Mouse (Mus musculus): ENCODE measurements around the gene Ankra2. TPM values are rescaled to one million over a fixed set of nuclear protein-coding genes. Genes with fewer than 3 reads are reported as not detected.

Ankra2 gene
- 73.4 and 79.1 TPM in 2 replicates for polyA plus RNA-seq (2014; fragmentation: Nextera tagmentation; extraction: Ambion mirVana)

DNA sequence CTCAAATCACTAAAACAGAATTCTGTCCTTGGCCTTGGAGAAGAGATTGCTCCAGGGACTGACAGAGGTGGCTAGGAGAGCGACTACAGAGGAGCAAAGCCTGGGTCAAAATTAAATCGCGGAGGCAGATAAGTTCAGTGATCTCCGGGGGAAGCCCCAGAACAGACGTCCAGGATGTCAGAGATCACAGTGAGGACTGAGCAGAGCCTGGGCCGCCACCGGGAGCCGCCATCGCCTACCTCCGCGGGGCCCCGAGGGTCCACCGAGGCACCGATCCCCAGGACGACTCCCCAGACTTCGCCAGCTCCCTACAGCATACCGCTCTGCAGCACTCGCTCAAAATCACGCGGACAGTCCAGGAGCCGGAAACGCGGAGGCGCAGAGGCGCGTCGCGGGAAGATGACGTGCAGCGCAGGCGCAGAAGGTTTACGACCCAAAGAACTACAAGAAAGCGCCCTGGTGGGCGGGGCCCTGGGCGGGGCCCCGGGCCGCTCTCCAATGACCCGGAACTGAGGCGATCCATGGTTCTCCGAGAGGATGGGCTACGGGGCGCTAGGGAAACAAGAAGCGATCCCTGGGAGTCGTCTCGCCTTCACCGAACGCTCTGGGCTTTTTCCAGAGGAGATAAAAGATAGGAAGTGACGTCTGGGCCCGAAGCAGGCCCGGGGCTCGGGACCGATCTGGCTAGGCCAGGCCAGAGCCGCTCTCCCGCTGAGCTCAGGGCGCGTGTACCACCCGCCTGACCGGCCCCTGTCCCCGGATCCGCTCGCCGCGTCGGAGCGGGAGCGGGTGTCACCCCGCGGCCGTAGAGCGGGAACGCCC, at the start of gene Ankra2, which contains the start of gene Utp15:
Gene Ankra2 (plus strand): TSS at position 439 of the 822 bp plus-strand sequence.
Gene Utp15 (minus strand): TSS at position 406 of the 822 bp plus-strand sequence.
- Histone ChIP-seq H3K9ac (ENCODE audit: low read length) (peak within 1 kb of the TSS; percentile 88), H3K4me1 (ENCODE audit: control insufficient read depth, insufficient read depth, low read length) (peaks cover 14% of the 10 kb centered on the region), H3K36me3 (ENCODE audit: control insufficient read depth, insufficient read depth, low read length) (peaks cover 23% of the 10 kb centered on the region), H3K9me3 (replicated peaks; ENCODE audit: control insufficient read depth, low read length) (no peaks in the 10 kb centered on the region), H3K27ac (ENCODE audit: low read depth, low read length) (peak within 1 kb of the TSS; percentile 93), H3K4me2 (ENCODE audit: low read length) (peak within 1 kb of the TSS; percentile 70), H3K4me3 (ENCODE audit: low read depth, low read length) (peak within 1 kb of the TSS; percentile 73), H3K27me3 (replicated peaks; ENCODE audit: control insufficient read depth, insufficient read depth, low read length) (no peaks in the 10 kb centered on the region)
- peak; percentile 99 for ATAC-seq
- 0% methylated on average over 71 of the region's 71 CpGs for WGBS
- DNase-seq (ENCODE audit: low spot score) = peak; percentile 99

DNA sequence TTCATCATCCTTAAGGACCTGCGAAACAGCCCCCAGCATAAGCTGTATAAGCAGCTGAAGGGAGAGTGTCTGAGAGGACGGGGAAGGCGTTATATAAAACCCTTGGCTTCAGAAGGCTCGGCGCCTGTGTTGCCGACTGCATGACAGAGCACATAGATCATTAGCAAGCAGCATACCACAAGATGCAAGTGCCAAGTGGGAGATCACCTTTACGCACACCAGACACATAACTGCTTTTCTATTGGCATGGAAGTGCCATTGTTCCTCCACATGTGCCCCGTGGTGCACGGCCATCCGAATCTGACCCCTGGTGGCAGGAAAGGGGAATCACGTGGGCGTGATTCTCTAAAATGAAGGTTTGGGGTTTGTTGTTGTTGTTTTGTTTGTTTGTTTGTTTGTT, 40.0 kb upstream of the Ankra2 start:
- H3K9ac ChIP-seq (ENCODE audit: low read length) = no peak overlapping the region

DNA sequence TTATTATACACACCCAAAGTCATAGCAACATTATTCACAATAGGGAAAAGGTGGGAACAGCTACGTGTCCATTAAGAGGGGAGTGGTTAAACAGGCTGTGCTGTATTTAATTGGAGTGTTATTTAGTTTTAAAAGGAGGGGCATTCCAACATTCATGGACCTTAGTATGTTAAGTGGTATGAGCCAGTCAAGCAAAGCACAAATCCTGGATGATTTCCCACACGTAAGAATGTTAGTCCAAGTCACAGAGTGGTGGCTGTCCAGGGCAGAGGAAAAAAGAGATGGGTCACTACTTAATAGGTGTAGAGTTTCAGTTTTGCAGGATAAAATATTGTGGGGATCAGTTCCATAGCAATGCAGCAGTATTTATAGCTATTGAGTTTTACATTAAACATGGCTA, 36.6 kb upstream of the Ankra2 start:
- Histone ChIP-seq H3K4me2 (ENCODE audit: low read length) (no peak overlapping the region), H3K27ac (ENCODE audit: low read depth, low read length) (no peak overlapping the region), H3K9me3 (replicated peaks; ENCODE audit: control insufficient read depth, low read length) (no peaks in the 10 kb centered on the region), H3K36me3 (ENCODE audit: control insufficient read depth, insufficient read depth, low read length) (no peaks in the 10 kb centered on the region), H3K4me3 (ENCODE audit: low read depth, low read length) (no peak overlapping the region), H3K9ac (ENCODE audit: low read length) (no peak overlapping the region), H3K27me3 (replicated peaks; ENCODE audit: control insufficient read depth, insufficient read depth, low read length) (no peaks in the 10 kb centered on the region), H3K4me1 (ENCODE audit: control insufficient read depth, insufficient read depth, low read length) (no peaks in the 10 kb centered on the region)
- ATAC-seq (no peak), DNase-seq (ENCODE audit: low spot score) (no peak)
- WGBS = 67% methylated on average over 2 of the region's 2 CpGs

More for the DNA sequence above, 40.0 kb upstream of the Ankra2 start:
- DNase-seq (ENCODE audit: low spot score) (peak; percentile 68), ATAC-seq (peak; percentile 67; the same call in 1 of the 2 replicates)
- no peak overlapping the region for H3K4me3 ChIP-seq (ENCODE audit: low read depth, low read length)
- H3K27ac ChIP-seq (ENCODE audit: low read depth, low read length) = no peak overlapping the region
- peak overlapping the region; percentile 21; the same call in 1 of the 2 replicates for H3K4me2 ChIP-seq (ENCODE audit: low read length)
- H3K4me1 ChIP-seq (ENCODE audit: control insufficient read depth, insufficient read depth, low read length) = no peaks in the 10 kb centered on the region
- H3K27me3 ChIP-seq (replicated peaks; ENCODE audit: control insufficient read depth, insufficient read depth, low read length) = no peaks in the 10 kb centered on the region
- H3K36me3 ChIP-seq (ENCODE audit: control insufficient read depth, insufficient read depth, low read length) = no peaks in the 10 kb centered on the region
- no peaks in the 10 kb centered on the region for H3K9me3 ChIP-seq (replicated peaks; ENCODE audit: control insufficient read depth, low read length)
- 32% methylated on average over 12 of the region's 12 CpGs for WGBS

DNA sequence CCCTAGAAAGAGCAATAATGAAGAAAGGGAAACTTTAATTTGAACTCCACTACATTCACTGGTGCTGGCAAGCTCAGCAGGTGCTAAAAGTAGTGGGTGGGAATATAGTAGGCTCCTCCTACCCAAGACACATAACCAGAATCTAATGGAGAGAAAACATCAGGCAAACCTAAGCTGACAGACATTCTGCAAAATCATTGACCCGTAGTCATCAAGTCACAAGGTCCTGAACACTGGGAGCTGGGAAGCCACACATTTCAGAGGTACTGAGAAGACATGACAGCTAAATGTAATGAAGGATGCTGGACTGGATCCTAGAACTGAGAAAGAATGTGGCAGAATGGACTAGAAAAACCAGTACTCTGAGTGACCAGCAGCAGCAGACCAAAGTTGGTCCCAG, 32.4 kb upstream of the Ankra2 start:
- Histone ChIP-seq H3K4me2 (ENCODE audit: low read length) (no peak overlapping the region), H3K9me3 (replicated peaks; ENCODE audit: control insufficient read depth, low read length) (no peaks in the 10 kb centered on the region), H3K4me3 (ENCODE audit: low read depth, low read length) (no peak overlapping the region), H3K27me3 (replicated peaks; ENCODE audit: control insufficient read depth, insufficient read depth, low read length) (no peaks in the 10 kb centered on the region), H3K9ac (ENCODE audit: low read length) (no peak overlapping the region), H3K27ac (ENCODE audit: low read depth, low read length) (no peak overlapping the region), H3K4me1 (ENCODE audit: control insufficient read depth, insufficient read depth, low read length) (no peaks in the 10 kb centered on the region), H3K36me3 (ENCODE audit: control insufficient read depth, insufficient read depth, low read length) (no peaks in the 10 kb centered on the region)
- 86% methylated on average over 1 of the region's 1 CpGs for WGBS
- no peak for DNase-seq (ENCODE audit: low spot score)
- ATAC-seq = no peak

DNA sequence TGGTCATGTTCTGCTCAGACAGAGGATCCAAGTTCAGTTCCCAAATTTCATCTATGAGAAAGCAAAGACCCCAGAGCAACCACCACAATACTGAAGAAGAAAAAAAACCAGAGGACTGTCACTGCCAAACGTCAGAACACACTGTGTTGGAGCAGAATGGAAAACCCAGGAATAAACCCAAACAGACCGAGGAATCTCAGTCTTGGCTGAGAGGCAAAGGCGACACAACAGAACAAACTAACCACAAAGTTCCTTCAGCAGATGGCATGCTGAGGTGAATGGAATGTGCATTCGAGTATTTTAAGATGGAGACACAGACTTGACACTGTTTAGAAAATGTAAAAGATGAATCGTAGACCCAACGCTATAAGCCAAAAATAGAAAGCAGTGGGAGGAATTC, 27.4 kb upstream of the Ankra2 start:
- Histone ChIP-seq H3K36me3 (ENCODE audit: control insufficient read depth, insufficient read depth, low read length) (no peaks in the 10 kb centered on the region), H3K27ac (ENCODE audit: low read depth, low read length) (no peak overlapping the region), H3K4me2 (ENCODE audit: low read length) (no peak overlapping the region), H3K4me1 (ENCODE audit: control insufficient read depth, insufficient read depth, low read length) (no peaks in the 10 kb centered on the region), H3K4me3 (ENCODE audit: low read depth, low read length) (no peak overlapping the region), H3K27me3 (replicated peaks; ENCODE audit: control insufficient read depth, insufficient read depth, low read length) (no peaks in the 10 kb centered on the region), H3K9ac (ENCODE audit: low read length) (no peak overlapping the region), H3K9me3 (replicated peaks; ENCODE audit: control insufficient read depth, low read length) (no peaks in the 10 kb centered on the region)
- ATAC-seq = no peak
- 79% methylated on average over 6 of the region's 6 CpGs for WGBS
- no peak for DNase-seq (ENCODE audit: low spot score)

DNA sequence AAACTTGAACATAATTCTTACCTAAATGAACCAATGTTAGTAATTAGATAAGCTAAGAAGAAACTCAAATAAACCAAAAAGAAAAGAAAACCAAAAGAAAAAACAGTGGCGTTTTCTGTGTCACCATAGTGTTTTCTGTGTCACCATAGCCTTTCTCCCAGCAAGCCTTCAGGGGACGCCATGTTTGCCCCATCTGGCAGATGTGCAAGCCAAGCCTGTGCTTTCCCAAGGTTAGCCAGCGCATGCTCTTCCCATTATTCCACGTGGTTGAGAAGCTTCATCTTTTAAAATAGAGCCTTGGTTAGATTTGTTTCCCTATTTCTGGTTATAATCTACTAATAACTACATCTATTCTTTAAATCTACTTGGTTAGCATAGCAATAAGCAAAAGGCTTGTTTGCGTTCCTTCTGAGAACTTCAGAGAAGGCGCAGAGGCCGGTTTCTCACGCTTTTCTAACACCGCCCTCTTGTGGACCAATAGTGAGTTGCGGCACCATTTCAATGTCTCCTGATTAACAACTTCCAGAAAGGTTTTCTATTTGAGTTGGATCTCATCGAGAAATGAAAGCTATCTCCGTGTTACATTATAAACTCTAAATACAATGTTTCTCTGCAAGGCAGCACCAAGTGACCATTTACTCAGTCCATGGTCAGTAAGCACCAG, 22.8 kb upstream of the Ankra2 start:
- Histone ChIP-seq H3K27me3 (replicated peaks; ENCODE audit: control insufficient read depth, insufficient read depth, low read length) (no peaks in the 10 kb centered on the region), H3K9me3 (replicated peaks; ENCODE audit: control insufficient read depth, low read length) (no peaks in the 10 kb centered on the region), H3K4me1 (ENCODE audit: control insufficient read depth, insufficient read depth, low read length) (peaks cover 4% of the 10 kb centered on the region; the same call in 1 of the 2 replicates), H3K27ac (ENCODE audit: low read depth, low read length) (no peak overlapping the region), H3K36me3 (ENCODE audit: control insufficient read depth, insufficient read depth, low read length) (no peaks in the 10 kb centered on the region), H3K9ac (ENCODE audit: low read length) (no peak overlapping the region), H3K4me3 (ENCODE audit: low read depth, low read length) (no peak overlapping the region), H3K4me2 (ENCODE audit: low read length) (no peak overlapping the region)
- WGBS = 18% methylated on average over 12 of the region's 12 CpGs
- DNase-seq (ENCODE audit: low spot score) = peak; percentile 83
- ATAC-seq = no peak

DNA sequence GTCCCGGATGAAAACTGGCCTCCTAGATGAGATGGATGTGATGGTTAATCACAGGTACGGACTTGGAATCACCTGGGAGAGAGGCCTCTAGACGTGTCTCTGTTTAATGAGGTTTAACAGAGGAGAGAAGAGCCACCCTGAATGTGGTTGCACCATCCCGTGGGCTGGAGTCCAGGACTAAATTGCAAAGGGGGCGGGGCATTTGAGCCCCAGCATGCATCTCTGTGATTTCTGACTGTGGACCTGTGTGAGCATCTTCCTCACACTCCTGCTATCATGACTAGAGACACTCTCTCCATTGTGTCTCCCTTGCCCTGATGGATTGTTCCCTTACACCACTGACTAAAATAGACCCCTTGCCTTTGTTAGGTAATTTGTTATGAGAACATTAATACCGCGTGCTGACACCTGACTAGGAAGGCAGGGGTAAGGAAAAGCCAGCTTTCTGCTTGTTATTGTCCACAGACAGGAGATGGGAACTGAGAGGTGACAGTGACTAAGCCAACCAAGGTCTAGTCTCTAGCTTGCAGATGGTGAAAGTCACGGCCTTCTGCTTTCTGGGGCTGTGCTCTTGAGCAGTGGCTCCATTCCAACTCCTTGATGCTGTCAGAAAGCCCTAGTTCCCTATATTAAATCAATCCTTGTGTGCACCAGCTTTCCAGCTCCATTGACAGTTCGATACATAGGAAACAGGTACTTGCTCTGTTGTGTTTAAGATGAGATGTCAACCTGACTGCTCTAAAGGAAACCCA, 21.2 kb upstream of the Ankra2 start:
- ATAC-seq = no peak
- Histone ChIP-seq H3K27ac (ENCODE audit: low read depth, low read length) (no peak overlapping the region), H3K9ac (ENCODE audit: low read length) (no peak overlapping the region), H3K9me3 (replicated peaks; ENCODE audit: control insufficient read depth, low read length) (no peaks in the 10 kb centered on the region), H3K27me3 (replicated peaks; ENCODE audit: control insufficient read depth, insufficient read depth, low read length) (no peaks in the 10 kb centered on the region), H3K4me2 (ENCODE audit: low read length) (no peak overlapping the region), H3K4me3 (ENCODE audit: low read depth, low read length) (no peak overlapping the region), H3K36me3 (ENCODE audit: control insufficient read depth, insufficient read depth, low read length) (no peaks in the 10 kb centered on the region), H3K4me1 (ENCODE audit: control insufficient read depth, insufficient read depth, low read length) (peaks cover 4% of the 10 kb centered on the region; the same call in 1 of the 2 replicates)
- WGBS = 68% methylated on average over 9 of the region's 9 CpGs
- DNase-seq (ENCODE audit: low spot score) = no peak

DNA sequence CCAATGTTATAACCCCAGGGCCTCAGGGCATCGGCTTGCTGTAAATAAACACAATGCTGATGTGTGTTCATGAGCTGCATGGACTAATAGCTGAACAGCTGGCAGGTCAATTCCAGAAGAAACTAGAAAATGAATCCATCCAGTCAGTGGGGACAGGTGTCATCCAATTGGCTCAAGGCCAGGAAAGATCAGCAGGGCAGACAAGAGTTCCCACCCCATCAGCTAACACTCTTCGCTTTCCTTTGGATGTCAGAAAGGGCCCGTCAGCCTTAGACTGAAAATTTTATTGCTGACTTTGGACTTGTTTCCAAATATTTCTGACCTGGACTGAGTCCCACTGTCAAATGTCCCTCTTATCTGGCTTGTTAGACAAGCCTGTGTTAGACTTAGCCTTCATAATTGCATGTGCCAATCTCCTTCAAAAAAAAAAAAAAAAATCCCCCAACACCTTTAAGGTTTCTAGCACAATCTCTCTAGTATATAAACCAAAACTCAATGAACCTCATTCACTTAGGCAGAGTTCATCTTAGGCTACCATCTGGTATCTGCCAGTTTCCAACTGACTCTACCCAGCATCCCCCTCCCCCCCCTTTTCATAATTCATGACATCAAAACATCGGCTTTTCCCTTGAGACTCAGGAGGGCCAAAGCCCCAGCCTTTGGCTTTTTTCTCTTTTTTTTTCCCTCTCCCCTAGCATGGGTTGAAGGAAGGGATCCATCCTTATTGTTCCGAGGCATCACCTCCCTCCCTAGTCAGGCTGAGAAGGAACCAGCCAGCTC, 18.1 kb upstream of the Ankra2 start:
- DNase-seq (ENCODE audit: low spot score) = peak; percentile 37
- 74% methylated on average over 5 of the region's 5 CpGs for WGBS

More for the DNA sequence above, 18.1 kb upstream of the Ankra2 start:
- Histone ChIP-seq H3K4me2 (ENCODE audit: low read length) (no peak overlapping the region), H3K9ac (ENCODE audit: low read length) (no peak overlapping the region), H3K36me3 (ENCODE audit: control insufficient read depth, insufficient read depth, low read length) (peaks cover 24% of the 10 kb centered on the region), H3K27me3 (replicated peaks; ENCODE audit: control insufficient read depth, insufficient read depth, low read length) (no peaks in the 10 kb centered on the region), H3K9me3 (replicated peaks; ENCODE audit: control insufficient read depth, low read length) (no peaks in the 10 kb centered on the region), H3K27ac (ENCODE audit: low read depth, low read length) (no peak overlapping the region), H3K4me3 (ENCODE audit: low read depth, low read length) (no peak overlapping the region), H3K4me1 (ENCODE audit: control insufficient read depth, insufficient read depth, low read length) (peaks cover 4% of the 10 kb centered on the region; the same call in 1 of the 2 replicates)
- no peak for ATAC-seq
